Mouse (Mus musculus) cerebellum, postnatal 14 days (tissue): ENCODE results near the gene Sdhc.

Source experiments
- DNase-seq, 2 experiments: peaks; one replicate each; pipeline ENCODE4 v3.0.0; 2021; ENCODE audit warnings: mixed read lengths in 2 of 2

Gene Sdhc

DNA sequence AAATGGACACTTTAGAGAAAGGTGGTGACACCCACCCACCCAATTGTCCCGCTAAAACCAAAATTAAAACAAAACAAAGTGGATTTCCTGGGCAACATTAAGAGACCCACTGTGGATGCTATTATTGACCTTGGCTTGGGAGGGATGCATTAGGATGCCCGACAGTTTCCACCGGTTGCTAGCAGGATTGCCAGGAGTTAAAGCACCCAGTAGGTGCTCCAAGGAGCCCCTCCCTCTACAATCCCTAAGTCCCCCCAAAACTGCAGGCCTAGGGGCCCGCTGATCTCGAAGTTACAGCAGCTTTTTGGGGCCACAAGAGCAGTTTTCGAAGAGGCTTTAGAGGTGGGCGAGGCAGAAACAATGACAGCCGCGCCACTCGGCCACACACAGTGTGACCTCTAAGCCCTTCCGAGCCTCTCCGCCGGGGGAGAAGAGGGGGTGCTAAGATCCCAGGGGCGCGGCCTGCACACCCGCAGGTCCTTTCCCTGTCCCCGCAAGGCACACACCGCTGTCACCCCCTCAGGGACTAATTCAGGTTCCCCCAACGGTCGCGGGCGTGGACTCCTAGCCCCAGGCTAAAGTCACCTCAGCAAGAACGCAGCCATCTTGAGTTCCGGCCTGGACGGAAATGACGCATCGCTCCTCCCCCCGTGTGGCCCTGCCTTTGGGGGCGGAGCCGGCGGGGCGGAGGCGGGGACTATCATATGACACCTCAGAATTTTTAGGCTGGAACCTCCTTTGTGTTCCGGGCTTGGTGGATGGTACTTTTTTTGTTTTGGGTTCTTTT is at the start of gene Sdhc, which contains the start of gene Mpz:
Gene Sdhc, minus strand, starts transcription at position 630 of the 787 bp plus-strand sequence.
Gene Mpz, plus strand, starts transcription at position 738 of the 787 bp plus-strand sequence.
- peak; percentile 96 to 97 for DNase-seq

DNA sequence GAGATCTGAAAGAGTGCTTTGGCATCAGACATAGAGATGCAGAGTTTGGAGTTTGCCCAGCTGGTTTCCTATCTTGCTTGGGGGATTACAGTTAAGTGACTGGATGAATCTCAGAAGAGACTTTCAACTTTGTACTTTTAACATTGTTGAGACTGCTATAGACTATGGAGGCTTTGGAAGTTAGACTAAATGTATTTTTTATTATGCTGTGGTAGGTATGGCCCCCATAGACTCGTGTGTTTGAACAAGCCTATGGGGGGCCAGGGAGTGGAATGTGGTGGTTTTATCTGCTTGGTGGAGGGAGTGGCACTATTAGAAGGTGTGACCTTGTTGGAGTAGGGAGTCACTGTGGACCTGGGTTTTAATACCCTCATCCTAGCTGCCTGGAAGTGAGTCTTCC is 49.1 kb upstream of the Sdhc start:
- no peak for DNase-seq

DNA sequence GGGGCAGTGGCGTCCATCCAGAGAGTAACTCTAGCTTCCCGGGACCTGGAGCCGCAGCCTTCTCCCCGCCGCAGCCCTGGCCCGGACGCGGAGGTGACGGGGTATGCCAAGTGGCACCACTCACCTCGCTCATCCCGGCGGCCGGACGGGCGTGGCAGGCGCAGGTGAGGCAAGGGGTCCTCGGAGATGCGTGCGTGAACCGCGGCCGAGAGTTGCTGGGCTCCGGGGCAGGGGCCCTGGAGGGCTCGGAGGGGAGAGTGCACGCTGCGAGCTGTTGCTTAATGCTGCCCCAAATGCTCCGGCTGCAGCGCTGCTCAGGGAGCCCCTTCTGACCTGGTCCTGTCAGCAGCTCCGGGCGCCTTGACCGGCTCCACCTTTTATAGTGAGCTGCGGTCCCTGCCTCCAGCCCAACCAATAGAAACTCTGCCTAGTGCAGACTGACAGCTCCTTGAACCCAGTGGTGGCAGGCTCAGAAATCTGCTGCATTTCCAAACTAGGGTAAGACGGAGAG is 45.5 kb upstream of the Sdhc start, which contains the start of gene Pcp4l1:
Gene Pcp4l1, minus strand, starts transcription at position 382 of the 511 bp plus-strand sequence.
- DNase-seq = peak; percentile 66 to 68

DNA sequence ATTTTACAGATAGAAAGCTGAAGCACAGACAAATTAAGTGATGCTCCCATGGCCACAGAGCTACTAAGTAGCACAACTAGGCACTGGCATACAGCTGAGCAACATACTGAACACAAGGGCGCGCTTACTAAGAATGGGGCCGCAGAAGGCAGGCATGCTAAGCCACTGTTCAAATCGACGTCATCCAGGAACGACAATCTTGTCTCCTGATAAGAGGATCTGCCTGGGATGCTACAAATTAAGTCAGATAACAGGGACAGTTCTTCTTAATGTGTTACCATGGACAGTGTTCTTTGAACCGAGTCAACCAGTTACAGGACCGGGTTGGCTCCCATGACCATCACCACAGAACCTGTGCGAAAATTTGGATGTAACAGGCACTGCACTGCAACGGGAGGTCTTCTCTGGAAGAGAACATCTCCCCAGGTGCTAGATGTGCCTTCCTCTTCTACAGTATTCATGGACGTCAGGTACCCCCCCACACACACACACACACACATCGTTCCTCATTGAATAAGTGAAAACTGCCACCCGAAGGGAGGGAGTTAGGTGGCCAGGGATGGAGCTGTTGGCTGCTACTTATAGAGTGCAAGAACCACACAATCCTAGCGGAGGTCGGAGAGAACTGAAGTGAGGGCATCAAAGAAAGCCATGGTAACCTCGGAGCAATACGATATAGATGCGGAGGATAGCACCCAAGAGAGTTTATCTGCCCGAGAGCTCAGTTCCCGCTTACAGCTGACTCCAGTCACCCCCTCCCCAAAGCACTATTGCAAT is 44.8 kb upstream of the Sdhc start:
- DNase-seq = no peak

DNA sequence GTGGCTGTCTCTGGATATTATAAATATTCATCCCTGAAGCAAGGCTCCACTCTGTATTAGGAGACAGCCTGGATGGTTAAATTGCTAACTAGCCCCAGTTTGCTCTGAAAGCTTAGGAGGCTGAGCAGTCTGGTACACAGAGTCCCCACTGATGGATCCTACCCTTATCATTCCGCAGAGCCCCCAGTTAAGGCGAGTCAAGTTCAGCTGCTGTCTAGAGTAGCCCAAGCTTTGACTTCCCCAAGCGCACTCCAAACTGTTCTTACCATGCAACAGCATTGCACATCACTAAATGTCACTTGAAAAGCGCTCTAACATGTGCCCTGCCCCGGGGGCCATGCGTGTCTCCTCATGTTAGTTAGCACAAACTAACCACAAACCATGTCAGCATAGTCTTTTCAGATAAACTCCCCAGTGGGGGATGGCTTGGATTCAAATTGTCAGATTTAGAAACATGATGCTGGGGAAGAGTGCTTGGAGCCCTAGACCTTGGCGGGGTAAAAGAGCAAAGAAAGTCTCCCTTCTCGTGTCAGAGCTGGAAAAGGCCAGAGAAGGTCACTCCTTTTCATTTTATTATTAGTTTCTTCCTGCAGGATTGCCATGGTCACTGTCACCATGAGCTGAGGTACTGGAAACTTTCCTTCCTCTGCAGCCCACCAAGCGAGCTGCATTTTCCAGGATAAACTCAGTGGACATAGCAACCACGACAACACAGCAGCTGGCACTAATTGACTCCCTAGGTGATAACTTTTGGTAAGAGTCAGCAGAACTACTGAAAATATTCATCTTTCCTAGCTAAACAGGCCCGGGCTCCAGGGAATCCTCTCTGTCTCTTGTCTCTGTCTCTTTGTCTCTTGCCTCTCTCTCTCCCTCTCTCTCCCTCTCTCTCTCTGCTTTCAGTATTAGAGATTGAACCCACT is 43.8 kb upstream of the Sdhc start:
- DNase-seq = no peak

DNA sequence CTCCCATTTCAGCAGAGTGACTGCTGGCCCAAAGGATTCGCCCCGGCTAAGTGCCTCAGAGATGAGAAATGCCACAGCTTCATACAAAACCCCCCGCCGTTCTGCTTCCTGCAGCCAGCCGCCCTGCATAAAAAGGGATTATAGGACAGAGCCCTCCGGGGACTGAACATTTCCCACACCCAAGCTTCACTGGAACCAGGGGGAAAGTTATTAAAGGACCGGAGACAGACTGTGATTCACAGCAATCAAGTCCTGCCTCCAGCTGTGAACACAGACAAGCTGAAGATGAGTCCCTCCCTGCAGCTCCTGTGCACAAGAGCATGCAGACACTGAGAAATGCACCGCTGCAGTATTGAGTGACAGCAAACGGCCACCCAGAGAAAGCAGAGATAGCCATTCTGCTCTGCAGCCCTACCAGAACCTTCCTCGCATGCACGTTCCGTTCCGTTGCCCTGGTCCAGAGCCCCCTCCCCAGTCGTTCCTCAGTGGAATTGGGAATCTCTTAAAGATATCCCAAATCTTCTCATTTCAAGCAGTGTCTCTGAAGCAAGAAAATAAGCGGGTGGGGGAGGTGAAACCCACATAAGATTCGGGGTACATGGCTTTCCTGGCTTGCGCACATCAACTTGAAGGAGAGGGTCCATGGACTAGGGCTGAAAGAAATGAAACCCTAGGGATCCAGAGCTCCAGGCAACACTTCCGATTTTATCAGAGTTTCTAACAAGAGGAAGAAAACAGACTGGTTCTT is 42.9 kb upstream of the Sdhc start:
- no peak for DNase-seq

DNA sequence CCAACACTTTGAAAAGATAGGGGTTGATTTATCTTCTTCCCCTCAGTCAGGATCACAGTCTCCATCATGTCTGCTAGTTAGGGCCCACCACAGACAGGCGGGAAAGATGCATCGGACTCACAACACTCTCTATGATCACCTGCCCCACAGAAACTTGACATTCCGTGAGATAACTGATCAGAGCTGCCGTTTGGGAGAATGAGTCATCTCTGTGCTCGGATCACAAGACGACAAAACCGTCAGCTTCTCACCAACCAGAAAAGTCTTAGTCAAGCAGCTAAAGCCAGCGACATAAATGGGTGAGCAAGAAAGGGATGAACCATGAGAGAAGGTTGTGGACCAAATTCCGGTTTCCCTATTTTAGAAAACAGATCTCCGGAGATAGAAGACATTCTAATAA is 41.9 kb upstream of the Sdhc start:
- DNase-seq = no peak

DNA sequence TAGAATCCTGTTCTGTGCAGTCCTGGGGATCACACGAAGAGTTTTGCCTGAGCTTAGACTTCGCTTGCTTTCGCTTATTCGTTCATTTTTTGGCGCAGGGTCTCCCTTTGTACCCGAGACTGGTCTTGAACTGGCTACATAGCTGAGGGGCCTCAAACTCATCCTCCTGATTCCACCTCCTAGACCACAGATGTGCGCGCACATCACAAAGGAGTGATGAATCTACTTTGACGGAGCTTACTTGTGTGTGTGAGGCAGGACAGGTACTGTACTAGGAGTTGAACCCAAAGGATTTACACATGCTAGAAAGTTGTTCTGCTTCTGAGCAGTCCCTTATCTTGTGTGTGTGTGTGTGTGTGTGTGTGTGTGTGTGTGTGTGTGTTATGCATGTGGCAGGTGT is 40.4 kb upstream of the Sdhc start:
- no peak for DNase-seq

DNA sequence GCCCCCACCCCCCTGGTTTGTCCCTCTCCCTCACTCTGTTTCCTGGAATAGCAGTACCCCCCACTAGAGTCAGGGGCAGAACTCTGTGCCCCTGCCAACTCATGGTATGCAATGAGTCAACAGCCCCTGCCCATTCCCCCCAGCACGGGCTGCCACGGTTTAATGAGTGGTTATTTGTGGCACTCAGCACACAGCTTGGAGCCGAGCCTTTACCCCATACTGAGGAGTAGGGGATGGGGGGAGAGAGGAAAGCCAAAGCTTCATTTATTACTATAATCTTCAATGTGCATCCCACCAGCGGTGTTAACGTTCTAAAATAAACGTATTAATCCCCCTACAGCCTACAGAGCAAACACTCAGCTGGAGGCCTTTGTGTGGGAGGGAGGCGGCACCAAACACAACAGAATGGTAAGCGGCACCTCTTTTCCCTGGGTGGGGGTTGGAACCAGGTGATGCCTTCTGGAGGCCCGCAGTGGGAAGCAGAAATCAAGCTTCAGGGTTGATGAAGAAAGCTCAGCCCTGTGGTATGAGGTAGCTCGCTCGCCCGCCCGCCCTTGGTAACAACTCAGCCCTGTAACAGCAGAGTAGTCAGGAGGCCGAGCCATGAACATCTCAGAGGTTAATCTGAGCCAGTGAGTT is 39.2 kb upstream of the Sdhc start:
- peak in 1 of 2 experiments; percentile 6 for DNase-seq

DNA sequence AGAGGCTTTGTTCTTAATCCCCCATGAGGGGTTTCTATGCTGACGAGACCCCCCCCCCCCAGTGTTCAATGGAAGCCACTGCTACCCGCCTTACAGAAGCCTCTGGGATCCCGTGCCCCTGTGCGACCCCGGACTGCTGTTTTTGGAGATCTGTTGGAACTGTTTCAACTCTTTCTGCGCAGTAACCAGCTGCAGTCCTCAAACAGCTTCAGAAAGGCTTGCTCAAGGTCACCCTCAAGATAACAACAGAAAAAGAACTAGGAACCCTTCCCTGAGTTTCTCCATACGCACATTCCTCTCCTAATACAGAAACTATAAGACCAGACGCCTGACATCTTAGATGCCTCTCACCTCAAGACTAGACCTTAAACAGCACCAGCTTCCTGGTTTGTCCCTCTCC is 38.6 kb upstream of the Sdhc start:
- DNase-seq = no peak

DNA sequence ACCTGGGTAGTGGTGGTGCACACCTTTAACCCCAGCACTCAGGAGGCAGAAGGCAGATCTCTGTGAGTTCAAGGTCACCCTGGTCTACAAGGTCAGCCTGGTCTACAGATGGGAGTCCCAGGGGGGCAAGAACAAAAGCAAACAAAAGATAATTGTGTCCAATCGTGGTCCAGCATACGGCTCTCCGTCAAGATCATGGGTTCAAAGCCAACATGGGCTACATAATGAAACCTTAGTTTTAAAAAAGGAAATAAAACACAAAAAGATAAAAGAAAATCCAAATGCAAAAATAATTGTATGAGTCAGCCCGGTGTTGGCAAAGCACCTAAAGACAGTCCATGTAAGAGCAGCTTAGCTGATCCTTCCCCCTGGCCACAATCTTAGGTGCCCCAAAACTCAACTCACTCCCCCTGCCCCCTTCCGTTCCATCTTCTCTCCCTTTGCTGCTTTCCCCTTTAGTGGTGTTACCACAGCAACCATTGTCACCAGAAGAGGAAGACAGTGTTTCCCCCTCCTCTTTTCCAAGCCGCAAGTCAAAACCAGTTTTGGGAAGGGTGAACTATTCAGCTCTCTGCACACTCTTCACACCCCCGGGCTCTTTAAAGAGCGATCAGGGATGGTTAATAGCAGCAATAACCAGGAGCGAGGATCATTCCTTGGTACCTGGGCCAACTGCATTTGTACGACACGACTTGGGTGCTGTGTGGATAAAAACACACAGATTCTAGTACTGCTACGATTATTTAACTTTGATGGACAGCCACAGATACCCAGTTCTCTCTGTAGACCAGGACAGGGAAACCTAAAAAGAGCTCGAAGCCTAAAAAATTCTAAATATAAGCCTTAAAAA is 37.7 kb upstream of the Sdhc start:
- no peak for DNase-seq

DNA sequence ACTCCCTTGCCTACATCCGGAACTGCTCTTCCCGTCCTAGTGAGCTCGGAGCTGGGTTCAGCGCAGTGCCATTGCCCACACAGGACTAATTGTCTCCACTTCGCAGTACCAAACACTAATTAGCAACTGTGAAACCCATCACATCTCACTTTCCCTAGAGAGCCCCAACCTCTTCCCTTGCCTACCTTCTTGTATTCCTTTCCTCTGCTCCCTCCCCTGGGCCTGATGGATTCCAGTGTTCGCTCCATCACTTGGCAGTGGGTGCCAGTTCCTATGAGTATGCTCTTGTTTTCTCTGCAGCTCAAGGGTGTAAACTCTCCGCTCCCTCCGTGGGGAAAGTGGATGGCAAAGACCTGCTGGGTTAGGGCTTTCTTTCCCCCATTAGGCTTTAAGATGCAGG is 35.3 kb upstream of the Sdhc start:
- no peak for DNase-seq

DNA sequence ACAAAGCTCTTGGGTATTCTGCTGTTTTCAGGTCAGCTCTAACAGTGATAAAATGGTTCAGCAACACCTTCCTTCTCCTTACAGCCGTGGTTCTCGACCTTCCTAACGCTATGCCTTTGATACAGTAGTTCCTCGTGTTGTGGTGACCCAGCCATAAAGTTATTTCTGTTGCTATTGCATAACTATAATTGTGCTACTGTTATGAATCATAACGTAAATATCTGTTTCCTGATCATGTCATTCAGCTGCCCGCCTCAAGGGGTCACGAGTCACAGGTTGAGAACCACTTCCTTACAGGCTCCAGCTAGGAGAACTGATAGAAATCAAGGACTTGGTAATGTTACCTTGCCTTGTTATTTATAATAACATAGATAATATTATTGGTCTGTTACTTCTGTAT is 33.9 kb upstream of the Sdhc start:
- no peak for DNase-seq

DNA sequence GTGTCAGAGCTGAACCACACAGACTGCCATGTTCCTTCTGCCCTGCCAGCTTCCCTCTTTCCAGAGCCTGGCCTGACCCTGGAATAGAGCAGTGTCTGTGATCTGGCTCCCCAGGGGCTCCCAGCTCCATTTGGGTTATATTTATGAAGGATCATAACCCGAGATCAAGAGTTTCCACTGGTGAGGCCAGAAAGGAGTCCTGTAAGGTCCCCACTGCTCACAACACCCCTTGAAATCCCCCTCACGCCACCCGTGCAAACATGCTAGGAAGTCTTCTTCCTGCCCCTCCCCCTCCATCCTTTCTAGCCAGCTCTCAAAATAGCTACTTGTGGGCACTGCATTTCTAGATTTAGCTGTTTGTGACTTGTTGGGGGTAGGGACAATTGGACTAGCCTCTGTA is 33.2 kb upstream of the Sdhc start:
- no peak for DNase-seq

DNA sequence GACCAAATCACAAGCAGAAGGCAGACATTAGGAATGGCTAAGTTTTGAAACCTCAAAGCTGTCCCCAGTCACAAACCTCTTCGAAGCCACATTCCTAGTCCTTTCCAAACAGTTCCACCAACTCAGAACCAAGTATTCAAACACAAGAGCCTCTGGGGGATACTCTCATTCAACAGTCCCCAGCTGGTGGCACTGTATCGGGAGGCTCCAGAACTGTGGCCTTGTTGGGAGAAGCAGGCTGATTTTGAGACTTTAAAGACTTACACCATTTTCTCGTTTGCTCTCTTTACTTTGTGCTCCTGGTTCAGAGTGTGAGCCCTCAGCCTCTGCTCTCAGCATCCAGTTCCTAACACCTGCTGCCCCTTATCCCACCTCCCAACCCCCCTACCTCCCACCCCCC is 32.6 kb upstream of the Sdhc start:
- no peak for DNase-seq

DNA sequence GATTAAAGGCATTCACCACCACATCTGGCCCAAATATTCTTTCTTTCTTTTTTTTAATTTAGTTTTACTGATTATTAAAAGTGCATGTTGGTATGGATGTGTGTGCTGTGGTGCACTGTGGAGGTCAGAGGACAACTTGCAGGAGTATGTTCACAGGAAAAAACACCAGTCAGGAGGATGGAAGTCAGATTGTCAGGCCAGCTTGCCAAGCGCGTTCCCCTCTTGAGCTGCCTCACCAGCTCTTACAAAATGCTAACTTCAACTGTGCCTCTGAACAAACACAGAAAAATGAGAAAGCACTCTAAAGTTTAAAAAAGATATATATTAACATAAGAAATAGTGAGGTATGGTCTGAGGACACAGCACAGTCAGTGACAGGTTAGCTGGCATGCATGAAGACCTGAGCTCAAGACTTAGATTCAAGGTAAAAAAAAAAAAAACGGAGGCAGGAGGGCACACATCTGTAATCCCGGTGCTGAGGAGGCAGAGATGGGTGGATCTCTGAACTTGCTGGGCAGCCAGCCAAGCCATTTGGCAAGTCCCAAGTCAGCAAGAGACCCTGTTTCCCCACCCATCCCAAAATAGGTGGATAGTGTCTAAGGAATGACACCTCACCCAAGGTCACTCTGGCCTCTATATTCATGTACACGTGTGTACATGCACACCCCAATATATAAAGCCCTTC is 29.2 kb upstream of the Sdhc start:
- no peak for DNase-seq

DNA sequence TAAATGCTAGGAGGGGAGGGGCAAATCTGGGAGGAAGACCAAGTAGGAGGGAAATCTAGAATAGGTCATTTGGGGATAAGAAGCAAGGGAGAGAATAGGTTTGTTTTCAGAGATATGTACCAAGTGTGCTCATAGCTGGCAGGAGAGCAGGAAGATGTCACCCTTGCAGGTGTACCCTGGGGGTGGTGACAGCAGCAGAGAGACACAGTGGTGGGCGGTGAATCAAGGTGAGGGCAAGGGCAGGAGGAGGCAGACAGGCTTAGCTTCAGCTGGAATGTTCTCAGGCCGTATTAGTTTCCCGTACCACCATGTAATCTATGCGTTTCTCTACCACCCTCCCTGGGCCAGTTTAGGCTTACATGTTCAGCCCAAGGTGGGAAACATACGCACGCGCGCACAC is 22.4 kb upstream of the Sdhc start:
- no peak for DNase-seq

DNA sequence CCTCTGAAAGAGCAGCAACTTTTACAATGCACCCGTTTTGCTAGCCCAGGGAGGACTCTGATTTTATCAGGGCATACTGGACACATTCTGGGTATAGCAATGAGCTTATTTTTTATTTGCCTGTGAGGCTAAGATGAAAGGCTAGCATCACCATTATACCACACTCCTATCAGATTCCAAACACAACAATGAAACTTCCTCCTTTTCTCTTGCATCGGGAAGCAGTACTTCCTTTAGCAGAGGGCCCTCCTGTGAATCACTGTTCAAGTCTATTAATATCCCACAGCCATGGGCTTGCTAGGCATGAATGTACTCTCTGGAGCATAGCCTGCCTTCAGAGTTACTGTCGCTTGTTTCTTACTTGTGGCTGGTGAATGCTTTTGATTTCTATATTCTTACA is 20.7 kb upstream of the Sdhc start:
- no peak for DNase-seq

DNA sequence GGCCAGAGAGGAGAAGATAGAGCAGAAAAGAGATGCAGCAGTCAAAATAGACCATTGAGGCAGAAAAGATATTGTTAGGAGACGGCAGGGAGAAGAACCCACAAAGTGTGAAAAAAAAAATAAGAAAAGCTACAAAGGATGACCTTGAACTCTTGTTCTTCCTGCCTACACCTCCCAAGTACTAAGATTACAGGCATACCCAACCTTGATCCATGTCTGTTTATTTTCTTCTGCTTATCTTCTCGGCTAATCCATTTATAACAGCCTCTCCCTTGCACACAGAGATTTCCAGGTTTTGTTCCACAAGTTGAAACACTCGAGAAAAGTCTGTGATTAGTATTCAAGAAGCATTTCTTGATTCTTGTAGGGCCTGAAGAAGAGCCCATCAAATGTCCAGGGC is 19.5 kb upstream of the Sdhc start:
- no peak for DNase-seq

DNA sequence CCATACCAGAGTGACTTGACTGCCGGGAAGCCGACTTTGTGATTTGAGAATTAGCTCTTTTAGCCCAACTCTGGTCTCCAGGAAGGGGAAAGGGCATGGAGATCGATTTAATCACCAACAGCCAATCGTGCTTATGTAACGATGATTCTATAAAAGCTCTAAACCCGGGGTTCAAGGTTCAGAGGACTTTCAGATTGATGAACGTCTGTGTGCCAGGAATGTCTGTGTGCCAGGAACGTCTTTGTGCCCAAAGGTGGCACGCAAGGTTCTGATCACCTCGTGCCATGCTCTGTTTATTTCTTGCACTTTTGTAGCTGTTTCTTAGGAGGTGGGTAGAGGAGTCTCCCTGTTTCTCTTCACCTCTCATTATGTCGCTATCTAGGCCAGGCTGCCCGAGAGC is 18.5 kb upstream of the Sdhc start:
- DNase-seq = no peak
